Mouse (Mus musculus) hindbrain, embryonic 12.5 days (tissue): ENCODE measurements around the gene Aif1l. TPM values are rescaled to one million over a fixed set of nuclear protein-coding genes. Genes with fewer than 3 reads are reported as not detected.

Experiments
- polyA plus RNA-seq: library from polyadenylated mRNA; unstranded; fragments of >200 nt; fragmentation: Nextera tagmentation; extraction: Ambion mirVana; gene quantifications from 2 replicates; pipeline ENCODE4 v1.2.1, GENCODE M21; 2016

Gene Aif1l
- polyA plus RNA-seq, 1 experiment from 2014 or later: 58.0 TPM

Other genes starting within 250 kb of the Aif1l start
- gene Qrfp, start 139.6 kb upstream of the Aif1l start, polyA plus RNA-seq: 0.10 and 0.18 TPM in 2 replicates
- gene Fibcd1, start 104.1 kb upstream of the Aif1l start, polyA plus RNA-seq: 3.7 and 4.4 TPM in 2 replicates
- 7.2 and 7.6 TPM in 2 replicates for gene Lamc3, start 62.8 kb upstream of the Aif1l start, polyA plus RNA-seq
- 75.3 and 79.7 TPM in 2 replicates for gene Nup214, start 24.3 kb downstream of the Aif1l start, polyA plus RNA-seq
- 1.8 and 2.4 TPM in 2 replicates for gene Fam78a, start 134.7 kb downstream of the Aif1l start, polyA plus RNA-seq
- gene Plpp7, start 145.4 kb downstream of the Aif1l start, polyA plus RNA-seq: 11.1 and 11.5 TPM in 2 replicates
- 111 and 114 TPM in 2 replicates for gene Prrc2b, start 200.9 kb downstream of the Aif1l start, polyA plus RNA-seq